Mouse (Mus musculus) intestine, embryonic 15.5 days (tissue): Measurements from ENCODE around the gene Gm20388. TPM values are rescaled to one million over a fixed set of nuclear protein-coding genes. Genes with fewer than 3 reads are reported as not detected.

Experiments
- ATAC-seq: fragments of 200-750 bp; cut with Nextera tagmentation; 2 replicates; pipeline ENCODE4 v1.8.0; 2017; ENCODE audit warnings: moderate TSS enrichment, moderate library complexity
- H3K27ac ChIP-seq: fragments of 300-500 bp; sonication (generic); 2 replicates; pipeline ENCODE4 v1.5.1; 2015; ENCODE audit warnings: mild to moderate bottlenecking, inconsistent platforms
- H3K27me3 ChIP-seq: fragments of 300-500 bp; sonication (generic); replicated peaks from 2 replicates; pipeline ENCODE4 v1.6.1; 2015; ENCODE audit warnings: inconsistent platforms
- H3K36me3 ChIP-seq: fragments of 300-500 bp; sonication (generic); 2 replicates; pipeline ENCODE4 v1.6.1; 2015; ENCODE audit warnings: inconsistent platforms
- H3K4me1 ChIP-seq: fragments of 300-500 bp; sonication (generic); replicated peaks from 2 replicates; pipeline ENCODE4 v1.6.1; 2015; ENCODE audit warnings: inconsistent platforms
- H3K4me2 ChIP-seq: fragments of 300-500 bp; sonication (generic); replicated peaks from 2 replicates; pipeline ENCODE4 v1.6.1; 2015; ENCODE audit warnings: mild to moderate bottlenecking, inconsistent platforms
- H3K4me3 ChIP-seq: fragments of 300-500 bp; sonication (generic); replicated peaks from 2 replicates; pipeline ENCODE4 v1.5.1; 2015; ENCODE audit warnings: inconsistent platforms
- H3K9ac ChIP-seq: fragments of 300-500 bp; sonication (generic); 2 replicates; pipeline ENCODE4 v1.6.1; 2015; ENCODE audit warnings: inconsistent platforms
- H3K9me3 ChIP-seq: fragments of 300-500 bp; sonication (generic); 2 replicates; pipeline ENCODE4 v1.6.1; 2016; ENCODE audit warnings: inconsistent platforms
- WGBS: fragments of 180-500 bp; shearing (Covaris S2); methylation state at CpG from one replicate; pipeline ENCODE4 v1.1.7; 2015; 5-methylcytosine and 5-hydroxymethylcytosine counted together
- polyA plus RNA-seq: library from polyadenylated mRNA; unstranded; fragments of >200 nt; fragmentation: Nextera tagmentation; extraction: Ambion mirVana; gene quantifications from 2 replicates; pipeline ENCODE4 v1.2.1, GENCODE M21; 2015

The Gm20388 gene
- polyA plus RNA-seq, 1 experiment from 2014 or later: not detected

- Histone ChIP-seq H3K9ac (no peak overlapping the region), H3K4me1 (no peaks in the 10 kb centered on the region), H3K27me3 (peaks cover 19% of the 10 kb centered on the region), H3K4me3 (no peak overlapping the region), H3K27ac (no peak overlapping the region), H3K9me3 (no peaks in the 10 kb centered on the region), H3K36me3 (no peaks in the 10 kb centered on the region), H3K4me2 (no peak overlapping the region)
- ATAC-seq: no peak
- 80% methylated on average over 10 of the region's 10 CpGs for WGBS
These were observed 2313.5 kb downstream of the Gm20388 start for GRCm38 (mm10) chr8:122223976-122224649.

GRCm38 (mm10) chr8:122224650-122225022, 2314.0 kb downstream of the Gm20388 start:
- no peak for ATAC-seq
- WGBS: 76% methylated on average over 6 of the region's 6 CpGs
- Histone ChIP-seq H3K4me1 (0 out of 2 replicates have a peak, but pooled peaks cover 1% of the 10 kb centered on the region), H3K4me3 (no peak overlapping the region), H3K36me3 (no peaks in the 10 kb centered on the region), H3K9me3 (no peaks in the 10 kb centered on the region), H3K27ac (no peak overlapping the region), H3K4me2 (no peak overlapping the region), H3K27me3 (peaks cover 25% of the 10 kb centered on the region), H3K9ac (no peak overlapping the region)

- no peak overlapping the region for H3K27ac ChIP-seq
- H3K9me3 ChIP-seq: no peaks in the 10 kb centered on the region
- no peaks in the 10 kb centered on the region for H3K36me3 ChIP-seq
- no peak overlapping the region for H3K9ac ChIP-seq
- peaks cover 31% of the 10 kb centered on the region for H3K27me3 ChIP-seq
- H3K4me2 ChIP-seq: no peak overlapping the region
- no peak overlapping the region for H3K4me3 ChIP-seq
- no peak for ATAC-seq
- 51% methylated on average over 10 of the region's 10 CpGs for WGBS
- H3K4me1 ChIP-seq: 0 out of 2 replicates have a peak, but pooled peaks cover 8% of the 10 kb centered on the region
These were observed 2314.8 kb downstream of the Gm20388 start for GRCm38 (mm10) chr8:122225446-122225845.

GRCm38 (mm10) chr8:122227345-122227744, 2316.7 kb downstream of the Gm20388 start:
- ATAC-seq: no peak
- WGBS: 81% methylated on average over 6 of the region's 6 CpGs

GRCm38 (mm10) chr8:122228792-122229575, 2318.3 kb downstream of the Gm20388 start:
- Histone ChIP-seq H3K4me3 (no peak overlapping the region), H3K9me3 (no peaks in the 10 kb centered on the region), H3K4me1 (peaks cover 15% of the 10 kb centered on the region), H3K27me3 (peaks cover 47% of the 10 kb centered on the region), H3K9ac (no peak overlapping the region), H3K4me2 (no peak overlapping the region), H3K27ac (no peak overlapping the region), H3K36me3 (no peaks in the 10 kb centered on the region)
- 80% methylated on average over 11 of the region's 11 CpGs for WGBS
- ATAC-seq: no peak

More at GRCm38 (mm10) chr8:122227345-122227744, 2316.7 kb downstream of the Gm20388 start:
- peaks cover 41% of the 10 kb centered on the region for H3K27me3 ChIP-seq
- H3K36me3 ChIP-seq: no peaks in the 10 kb centered on the region
- H3K4me2 ChIP-seq: no peak overlapping the region
- H3K4me3 ChIP-seq: no peak overlapping the region
- no peak overlapping the region for H3K9ac ChIP-seq
- no peaks in the 10 kb centered on the region for H3K9me3 ChIP-seq
- 0 out of 2 replicates have a peak, but pooled peaks cover 13% of the 10 kb centered on the region for H3K4me1 ChIP-seq
- H3K27ac ChIP-seq: no peak overlapping the region

- Histone ChIP-seq H3K27ac (no peak overlapping the region), H3K27me3 (peaks cover 47% of the 10 kb centered on the region), H3K4me2 (peak overlapping the region; percentile 99), H3K4me3 (peak overlapping the region; percentile 56), H3K36me3 (no peaks in the 10 kb centered on the region), H3K9ac (peak overlapping the region; percentile 52), H3K4me1 (peaks cover 20% of the 10 kb centered on the region), H3K9me3 (no peaks in the 10 kb centered on the region)
- WGBS: 2% methylated on average over 93 of the region's 98 CpGs
- ATAC-seq: peak; percentile 67
These were observed 2319.4 kb downstream of the Gm20388 start for GRCm38 (mm10) chr8:122229819-122230711.

- H3K27ac ChIP-seq: no peak overlapping the region
- peaks cover 20% of the 10 kb centered on the region for H3K4me1 ChIP-seq
- H3K36me3 ChIP-seq: no peaks in the 10 kb centered on the region
- H3K4me3 ChIP-seq: peak overlapping the region; percentile 56
- peaks cover 45% of the 10 kb centered on the region for H3K27me3 ChIP-seq
- no peaks in the 10 kb centered on the region for H3K9me3 ChIP-seq
- ATAC-seq: peak; percentile 79
- H3K9ac ChIP-seq: peak overlapping the region; percentile 52; the same call in 1 of the 2 replicates
- 7% methylated on average over 32 of the region's 32 CpGs for WGBS
- peak overlapping the region; percentile 99 for H3K4me2 ChIP-seq
These were observed 2320.2 kb downstream of the Gm20388 start for GRCm38 (mm10) chr8:122230712-122231337.

- Histone ChIP-seq H3K36me3 (no peaks in the 10 kb centered on the region), H3K4me3 (no peak overlapping the region), H3K27me3 (peaks cover 28% of the 10 kb centered on the region), H3K27ac (no peak overlapping the region), H3K4me1 (peaks cover 25% of the 10 kb centered on the region), H3K9me3 (no peaks in the 10 kb centered on the region), H3K9ac (no peak overlapping the region), H3K4me2 (no peak overlapping the region)
- 27% methylated on average over 11 of the region's 11 CpGs for WGBS
- peak; percentile 29; the same call in 1 of the 2 replicates for ATAC-seq
These were observed 2323.4 kb downstream of the Gm20388 start for GRCm38 (mm10) chr8:122234055-122234454.

GRCm38 (mm10) chr8:122236521-122236920, 2325.9 kb downstream of the Gm20388 start:
- Histone ChIP-seq H3K9me3 (no peaks in the 10 kb centered on the region), H3K4me2 (no peak overlapping the region), H3K36me3 (no peaks in the 10 kb centered on the region), H3K27me3 (peaks cover 8% of the 10 kb centered on the region; the same call in 1 of the 2 replicates), H3K27ac (no peak overlapping the region), H3K4me3 (no peak overlapping the region), H3K9ac (no peak overlapping the region), H3K4me1 (peaks cover 12% of the 10 kb centered on the region)
- no peak for ATAC-seq
- WGBS: 89% methylated on average over 3 of the region's 3 CpGs

GRCm38 (mm10) chr8:122238225-122238624, 2327.6 kb downstream of the Gm20388 start:
- Histone ChIP-seq H3K27ac (no peak overlapping the region), H3K9me3 (no peaks in the 10 kb centered on the region), H3K27me3 (0 out of 2 replicates have a peak, but pooled peaks cover 1% of the 10 kb centered on the region), H3K4me1 (peaks cover 12% of the 10 kb centered on the region), H3K36me3 (no peaks in the 10 kb centered on the region), H3K9ac (no peak overlapping the region), H3K4me3 (no peak overlapping the region), H3K4me2 (no peak overlapping the region)
- 65% methylated on average over 11 of the region's 11 CpGs for WGBS
- no peak for ATAC-seq

GRCm38 (mm10) chr8:122238731-122239130, 2328.1 kb downstream of the Gm20388 start:
- no peak overlapping the region for H3K27ac ChIP-seq
- no peaks in the 10 kb centered on the region for H3K36me3 ChIP-seq
- no peak for ATAC-seq
- H3K9ac ChIP-seq: no peak overlapping the region
- H3K4me2 ChIP-seq: no peak overlapping the region
- H3K9me3 ChIP-seq: no peaks in the 10 kb centered on the region
- WGBS: 25% methylated on average over 8 of the region's 8 CpGs
- no peak overlapping the region for H3K4me3 ChIP-seq
- no peaks in the 10 kb centered on the region for H3K27me3 ChIP-seq
- peaks cover 12% of the 10 kb centered on the region for H3K4me1 ChIP-seq
